Mouse (Mus musculus) cerebellum, adult 8-10 months (tissue): ENCODE data around the gene 2210010C04Rik.
"Not testable (repeated sequence)": the region's sequence is repeated elsewhere in the genome, so short reads cannot be mapped to it uniquely, and the experiment has no call there.

Experiments used
- DNase-seq: peaks from one replicate; pipeline ENCODE4 v3.0.0; 2022

The 2210010C04Rik gene

DNA sequence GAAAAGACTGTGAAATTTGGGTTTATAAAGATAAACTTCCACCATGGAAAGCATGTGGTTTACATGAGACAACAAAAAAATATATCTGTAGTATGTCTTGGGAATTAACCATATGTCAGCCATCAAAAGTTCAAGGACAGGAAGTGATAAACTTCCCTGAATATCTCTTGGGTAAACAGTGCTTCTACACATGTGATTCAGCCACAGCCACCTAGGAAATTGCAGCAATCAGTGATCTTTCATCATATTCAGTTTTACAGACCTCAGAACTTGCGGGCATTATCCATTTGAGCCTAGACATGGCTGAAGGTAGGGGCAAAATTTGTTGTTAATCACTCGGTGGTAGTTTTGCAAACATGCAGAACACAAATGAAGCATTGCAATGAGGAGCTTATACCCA lies 16.7 kb downstream of the 2210010C04Rik start:
- DNase-seq: no peak

DNA sequence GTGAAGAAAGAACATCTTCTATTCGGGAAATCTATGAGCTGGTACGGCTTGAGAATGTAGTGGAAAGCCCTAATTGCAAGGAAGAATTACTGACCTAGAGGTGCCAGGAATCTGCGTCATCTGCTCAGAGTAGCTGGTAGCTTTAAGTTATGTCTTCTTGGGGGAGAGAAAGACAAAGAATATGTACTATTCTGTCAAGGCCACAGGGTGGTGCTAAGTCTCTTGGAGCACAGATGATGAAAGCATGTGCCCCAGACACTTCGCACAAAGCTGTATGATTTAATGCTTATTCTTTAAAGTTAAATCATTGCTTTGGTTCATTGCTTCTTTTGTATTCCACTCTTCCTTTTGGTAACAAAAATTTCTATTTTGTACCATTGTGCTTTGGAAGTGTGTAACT lies 20.2 kb downstream of the 2210010C04Rik start:
- no peak for DNase-seq

DNA sequence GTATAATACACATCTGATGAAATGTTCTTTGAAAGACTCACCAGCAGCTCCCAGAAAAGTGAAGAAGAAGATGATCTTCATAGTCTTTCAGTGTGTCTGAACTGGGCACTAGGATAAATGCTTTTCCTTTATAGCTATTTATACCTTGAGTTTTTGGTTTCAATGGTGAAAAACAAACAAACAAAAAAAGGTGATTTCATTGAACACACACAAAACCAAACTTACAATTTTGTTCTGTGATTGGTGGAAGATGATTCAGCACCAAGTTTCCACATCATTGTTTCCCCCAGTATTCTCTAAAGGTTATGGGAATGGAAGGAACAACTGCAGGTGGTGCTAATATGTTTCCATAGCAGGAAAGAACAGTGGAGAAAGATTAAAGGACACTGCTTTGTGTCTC lies 35.9 kb downstream of the 2210010C04Rik start, which contains the start of gene Gm2663:
Gene Gm2663 (minus strand): TSS at position 101 of the 400 bp plus-strand sequence.
- DNase-seq: not testable (repeated sequence)
